Mouse (Mus musculus): ENCODE results near the gene Arl5b.

Arl5b gene

GRCm38 (mm10) chr2:15112741-15113140 lies 63.5 kb downstream of the Arl5b start:
- in situ Hi-C loops (cut with MboI), result no loop called here

- in situ Hi-C loops (cut with MboI), result no loop called here
Observed at GRCm38 (mm10) chr2:15121217-15121680, 72.1 kb downstream of the Arl5b start.
